Mouse (Mus musculus): ENCODE measurements around the gene Atp1a1. TPM values are rescaled to one million over a fixed set of nuclear protein-coding genes. Genes with fewer than 3 reads are reported as not detected.
A peak's percentile ranks its signal among the peaks of the same experiment; 100 is the strongest.

Atp1a1 gene
- polyA plus RNA-seq, 1 experiment from 2014 or later = 78.0 TPM

GRCm38 (mm10) chr3:101534311-101534710, 70.2 kb downstream of the Atp1a1 start:
- no peaks in the 10 kb centered on the region for H3K27me3 ChIP-seq
- H3K4me2 ChIP-seq = no peak overlapping the region
- peaks cover 8% of the 10 kb centered on the region for H3K4me1 ChIP-seq
- no peak for ATAC-seq (ENCODE audit: insufficient number of reproducible peaks, low FRiP score, low TSS enrichment, low read depth)
- H3K36me3 ChIP-seq = no peaks in the 10 kb centered on the region
- no peaks in the 10 kb centered on the region for H3K9me3 ChIP-seq
- H3K9ac ChIP-seq = no peak overlapping the region
- H3K4me3 ChIP-seq = no peak overlapping the region
- WGBS = 87% methylated on average over 9 of the region's 9 CpGs
- no peak overlapping the region for H3K27ac ChIP-seq

GRCm38 (mm10) chr3:101533373-101533772, 71.1 kb downstream of the Atp1a1 start:
- no peaks in the 10 kb centered on the region for H3K9me3 ChIP-seq
- no peaks in the 10 kb centered on the region for H3K27me3 ChIP-seq
- no peak overlapping the region for H3K4me2 ChIP-seq
- no peak overlapping the region for H3K27ac ChIP-seq
- H3K9ac ChIP-seq = no peak overlapping the region
- WGBS = 81% methylated on average over 2 of the region's 2 CpGs
- H3K4me3 ChIP-seq = no peak overlapping the region
- no peaks in the 10 kb centered on the region for H3K36me3 ChIP-seq
- peaks cover 14% of the 10 kb centered on the region for H3K4me1 ChIP-seq
- no peak for ATAC-seq (ENCODE audit: insufficient number of reproducible peaks, low FRiP score, low TSS enrichment, low read depth)

GRCm38 (mm10) chr3:101530928-101531327, 73.6 kb downstream of the Atp1a1 start:
- Histone ChIP-seq H3K9me3 (no peaks in the 10 kb centered on the region), H3K27me3 (no peaks in the 10 kb centered on the region), H3K4me3 (no peak overlapping the region), H3K9ac (no peak overlapping the region), H3K4me1 (peaks cover 20% of the 10 kb centered on the region), H3K4me2 (no peak overlapping the region), H3K36me3 (no peaks in the 10 kb centered on the region), H3K27ac (no peak overlapping the region)
- no peak for ATAC-seq (ENCODE audit: insufficient number of reproducible peaks, low FRiP score, low TSS enrichment, low read depth)
- 58% methylated on average over 10 of the region's 10 CpGs for WGBS

- H3K27ac ChIP-seq = peak overlapping the region; percentile 27; the same call in 1 of the 2 replicates
- no peak overlapping the region for H3K9ac ChIP-seq
- no peaks in the 10 kb centered on the region for H3K9me3 ChIP-seq
- WGBS = 24% methylated on average over 8 of the region's 8 CpGs
- ATAC-seq (ENCODE audit: insufficient number of reproducible peaks, low FRiP score, low TSS enrichment, low read depth) = no peak
- no peak overlapping the region for H3K4me3 ChIP-seq
- no peaks in the 10 kb centered on the region for H3K36me3 ChIP-seq
- no peaks in the 10 kb centered on the region for H3K27me3 ChIP-seq
- peaks cover 20% of the 10 kb centered on the region for H3K4me1 ChIP-seq
- no peak overlapping the region for H3K4me2 ChIP-seq
Observed at GRCm38 (mm10) chr3:101528900-101529594, 75.4 kb downstream of the Atp1a1 start.

- no peak for ATAC-seq (ENCODE audit: insufficient number of reproducible peaks, low FRiP score, low TSS enrichment, low read depth)
- no peak overlapping the region for H3K9ac ChIP-seq
- no peak overlapping the region for H3K4me3 ChIP-seq
- no peak overlapping the region for H3K4me2 ChIP-seq
- peaks cover 20% of the 10 kb centered on the region for H3K4me1 ChIP-seq
- peak overlapping the region; percentile 11; the same call in 1 of the 2 replicates for H3K27ac ChIP-seq
- H3K36me3 ChIP-seq = no peaks in the 10 kb centered on the region
- no peaks in the 10 kb centered on the region for H3K9me3 ChIP-seq
- 35% methylated on average over 6 of the region's 8 CpGs for WGBS
- H3K27me3 ChIP-seq = no peaks in the 10 kb centered on the region
Observed at GRCm38 (mm10) chr3:101528157-101528899, 76.2 kb downstream of the Atp1a1 start.

GRCm38 (mm10) chr3:101526603-101527002, 77.9 kb downstream of the Atp1a1 start:
- Histone ChIP-seq H3K9me3 (no peaks in the 10 kb centered on the region), H3K4me1 (peaks cover 25% of the 10 kb centered on the region), H3K9ac (no peak overlapping the region), H3K4me3 (no peak overlapping the region), H3K27ac (no peak overlapping the region), H3K36me3 (no peaks in the 10 kb centered on the region), H3K4me2 (no peak overlapping the region), H3K27me3 (no peaks in the 10 kb centered on the region)
- no peak for ATAC-seq (ENCODE audit: insufficient number of reproducible peaks, low FRiP score, low TSS enrichment, low read depth)
- 70% methylated on average over 11 of the region's 11 CpGs for WGBS

Other genes with a start within 250 kb of the Atp1a1 start
- 52.6 and 54.8 TPM in 2 replicates for gene Igsf3, start 227.6 kb downstream of the Atp1a1 start, polyA plus RNA-seq (2015; fragmentation: Nextera tagmentation; extraction: Ambion mirVana)
- 2.2 and 4.1 TPM in 2 replicates for gene Mab21l3, start 244.3 kb upstream of the Atp1a1 start, polyA plus RNA-seq (2015; fragmentation: Nextera tagmentation; extraction: Ambion mirVana)

Measured in limb, embryonic 15.5 days (tissue).